Mouse (Mus musculus) G1E (cell line): ENCODE results near the gene Atp11a. TPM values are rescaled to one million over a fixed set of nuclear protein-coding genes. Genes with fewer than 3 reads are reported as not detected.

Experiments used
- ATAC-seq: 2 replicates; pipeline ENCODE4 v1.8.0; 2016; ENCODE audit warnings: mild to moderate bottlenecking; ENCODE audit not compliant: insufficient number of reproducible peaks, poor library complexity, low FRiP score, severe bottlenecking; ENCODE audit errors: extremely low read depth
- DNase-seq: peaks from one replicate; pipeline ENCODE4 v3.0.0; 2012; ENCODE audit warnings: low spot score
- H3K27me3 ChIP-seq: 2 replicates; pipeline ENCODE4 v1.6.1; 2012; ENCODE audit warnings: mild to moderate bottlenecking, low read length, inconsistent platforms; ENCODE audit not compliant: insufficient read depth
- H3K36me3 ChIP-seq: replicated peaks from 2 replicates; pipeline ENCODE3; 2012; ENCODE audit warnings: mild to moderate bottlenecking, inconsistent platforms
- H3K4me1 ChIP-seq: 2 replicates; pipeline ENCODE4 v1.6.1; 2012; ENCODE audit warnings: low read depth, low read length, inconsistent platforms, mixed read lengths; ENCODE audit not compliant: insufficient read depth
- H3K4me3 ChIP-seq: 2 replicates; pipeline ENCODE4 v1.5.1; 2012; ENCODE audit warnings: low read depth, mild to moderate bottlenecking, inconsistent platforms, low read length, moderate library complexity, mixed read lengths
- H3K9me3 ChIP-seq: replicated peaks from 2 replicates; pipeline ENCODE4 v1.6.1; 2012; ENCODE audit warnings: inconsistent platforms
- CTCF ChIP-seq: IDR thresholded peaks from 2 replicates; pipeline ENCODE4 v1.5.1; 2012; ENCODE audit warnings: low read depth, low read length, inconsistent platforms, mixed read lengths
- GATA1 ChIP-seq: IDR thresholded peaks from 2 replicates; pipeline ENCODE4 v1.6.1; 2012; ENCODE audit warnings: borderline replicate concordance, low read length, inconsistent platforms, mixed read lengths
- GATA2 ChIP-seq: IDR thresholded peaks from 2 replicates; pipeline ENCODE4 v1.6.1; 2012; ENCODE audit warnings: low read depth, low read length, inconsistent platforms, borderline replicate concordance
- POLR2AphosphoS5 ChIP-seq: IDR thresholded peaks from 2 replicates; pipeline ENCODE4 v1.6.1; 2012; ENCODE audit warnings: low read depth, low read length, inconsistent platforms; ENCODE audit not compliant: insufficient replicate concordance
- TAL1 ChIP-seq: conservative IDR thresholded peaks from 2 replicates; pipeline ENCODE4 v1.6.1; 2012; ENCODE audit warnings: low read depth, low read length, inconsistent platforms, mixed read lengths
- polyA plus RNA-seq: library from polyadenylated mRNA; stranded (reverse); fragments of >175 nt; gene quantifications from 2 replicates; pipeline ENCODE4 v1.2.3, GENCODE M21; 2012
- total RNA-seq, 2 experiments: library from RNA; stranded (forward) in 1 of 2; stranded (reverse) in 1 of 2; fragments of 200-1000 nt in 1 of 2; fragments of >200 nt in 1 of 2; fragmentation: Nextera tagmentation in 1 of 2; gene quantifications; 2 replicates each; pipeline ENCODE4 v1.2.3; 2014 to 2017

Gene Atp11a
- not detected in 2 replicates for total RNA-seq (2014; fragmentation: Nextera tagmentation)
- under 0.01 and 0.27 TPM in 2 replicates for total RNA-seq (2017)
- not detected in 2 replicates for polyA plus RNA-seq

GRCm38 (mm10) chr8:12756391-12757157 lies at the start of gene Atp11a:
Gene Atp11a (plus strand): TSS chr8:12757014.
- Histone ChIP-seq H3K9me3 (no peaks in the 10 kb centered on the region), H3K36me3 (no peaks in the 10 kb centered on the region), H3K4me1 (no peaks in the 10 kb centered on the region), H3K4me3 (no peak within 1 kb of the TSS), H3K27me3 (peaks cover 4% of the 10 kb centered on the region; the same call in 1 of the 2 replicates)
- DNase-seq = no peak
- no peak for TF ChIP-seq CTCF
- TF ChIP-seq GATA2 = no peak
- TF ChIP-seq POLR2AphosphoS5 = no peak
- TF ChIP-seq TAL1 = no peak
- no peak for TF ChIP-seq GATA1
- ATAC-seq = no peak

DNA sequence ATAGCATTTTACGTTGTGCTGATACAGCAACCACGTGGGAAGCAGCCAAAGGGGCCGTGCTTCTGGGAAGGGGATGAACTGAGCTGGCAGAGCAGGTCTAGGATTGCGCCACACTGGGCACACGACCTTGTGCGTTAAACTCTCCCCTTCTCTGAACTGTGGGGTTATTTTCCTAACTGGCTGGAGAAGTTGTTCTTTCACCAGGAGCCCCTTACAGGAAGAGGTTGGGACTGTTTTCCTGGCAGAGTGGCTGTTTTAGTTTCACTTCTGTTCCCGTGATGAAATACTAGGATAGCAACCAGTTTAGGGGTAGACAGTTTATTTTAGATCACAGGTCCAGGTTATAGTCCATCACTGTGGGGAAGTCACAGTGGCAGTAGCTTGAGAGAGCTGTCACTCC lies 45.2 kb upstream of the Atp11a start:
- TF ChIP-seq POLR2AphosphoS5 = no peak
- H3K9me3 ChIP-seq = no peaks in the 10 kb centered on the region
- peaks cover 15% of the 10 kb centered on the region for H3K27me3 ChIP-seq
- no peaks in the 10 kb centered on the region for H3K36me3 ChIP-seq
- H3K4me3 ChIP-seq = peak overlapping the region; percentile 46; the same call in 1 of the 2 replicates
- DNase-seq (no peak), ATAC-seq (no peak)
- peaks cover 4% of the 10 kb centered on the region; the same call in 1 of the 2 replicates for H3K4me1 ChIP-seq

- H3K36me3 ChIP-seq = no peaks in the 10 kb centered on the region
- H3K4me1 ChIP-seq = peaks cover 4% of the 10 kb centered on the region; the same call in 1 of the 2 replicates
- TF ChIP-seq CTCF = no peak
- no peak for TF ChIP-seq TAL1
- TF ChIP-seq GATA2 = no peak
- no peak for TF ChIP-seq POLR2AphosphoS5
- TF ChIP-seq GATA1 = no peak
- ATAC-seq = no peak
- no peak overlapping the region for H3K4me3 ChIP-seq
- DNase-seq = no peak
- no peaks in the 10 kb centered on the region for H3K9me3 ChIP-seq
- peaks cover 10% of the 10 kb centered on the region for H3K27me3 ChIP-seq
Observed at GRCm38 (mm10) chr8:12715861-12716585, 40.8 kb upstream of the Atp11a start.

- H3K36me3 ChIP-seq = no peaks in the 10 kb centered on the region
- no peak for TF ChIP-seq GATA1
- no peak overlapping the region for H3K4me3 ChIP-seq
- DNase-seq = no peak
- no peaks in the 10 kb centered on the region for H3K9me3 ChIP-seq
- peaks cover 7% of the 10 kb centered on the region; the same call in 1 of the 2 replicates for H3K27me3 ChIP-seq
- no peaks in the 10 kb centered on the region for H3K4me1 ChIP-seq
- ATAC-seq = no peak
Observed at GRCm38 (mm10) chr8:12719091-12719490, 37.7 kb upstream of the Atp11a start.

DNA sequence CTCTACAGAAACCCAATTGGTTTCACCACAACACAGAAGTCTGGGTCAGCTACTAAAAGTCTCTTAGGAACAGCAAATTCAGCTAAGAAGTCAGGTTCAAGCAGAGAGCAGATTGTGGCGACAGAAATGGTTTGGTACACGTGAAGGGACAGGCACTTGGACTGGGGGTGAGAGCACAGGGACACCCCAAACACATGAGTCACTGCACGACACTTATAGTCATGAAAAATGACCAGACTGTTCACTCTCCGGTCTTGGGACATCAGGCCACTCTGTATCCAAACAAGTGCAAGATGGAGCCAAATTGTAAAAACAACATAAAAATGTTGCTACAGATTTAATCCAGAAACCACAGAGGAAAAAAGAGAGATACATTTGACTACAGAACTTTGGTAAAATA lies 28.2 kb upstream of the Atp11a start:
- Histone ChIP-seq H3K4me1 (no peaks in the 10 kb centered on the region), H3K27me3 (peaks cover 4% of the 10 kb centered on the region), H3K36me3 (no peaks in the 10 kb centered on the region), H3K9me3 (no peaks in the 10 kb centered on the region), H3K4me3 (no peak overlapping the region)
- TF ChIP-seq POLR2AphosphoS5 = no peak
- ATAC-seq (no peak), DNase-seq (no peak)

- H3K27me3 ChIP-seq = peaks cover 4% of the 10 kb centered on the region
- no peak overlapping the region for H3K4me3 ChIP-seq
- TF ChIP-seq GATA2 = no peak
- TF ChIP-seq CTCF = no peak
- TF ChIP-seq POLR2AphosphoS5 = no peak
- TF ChIP-seq TAL1 = no peak
- no peak for TF ChIP-seq GATA1
- ATAC-seq = no peak
- H3K4me1 ChIP-seq = no peaks in the 10 kb centered on the region
- no peaks in the 10 kb centered on the region for H3K9me3 ChIP-seq
- DNase-seq = no peak
- H3K36me3 ChIP-seq = no peaks in the 10 kb centered on the region
Observed at GRCm38 (mm10) chr8:12730780-12731179, 26.0 kb upstream of the Atp11a start.

- Histone ChIP-seq H3K4me3 (no peak overlapping the region), H3K27me3 (peaks cover 6% of the 10 kb centered on the region), H3K4me1 (no peaks in the 10 kb centered on the region), H3K36me3 (no peaks in the 10 kb centered on the region), H3K9me3 (no peaks in the 10 kb centered on the region)
- no peak for ATAC-seq
- no peak for TF ChIP-seq GATA1
- TF ChIP-seq POLR2AphosphoS5 = no peak
- no peak for TF ChIP-seq GATA2
- no peak for DNase-seq
Observed at GRCm38 (mm10) chr8:12732431-12732830, 24.4 kb upstream of the Atp11a start.
